Mouse (Mus musculus) erythroblast, embryonic 14.5 days (primary cell): ENCODE results near the gene Gm11020.

Experiments used
- GATA1 ChIP-seq: IDR thresholded peaks from 2 replicates; pipeline ENCODE4 v1.6.1; 2012; ENCODE audit warnings: low read length, inconsistent platforms, mixed read lengths
- TAL1 ChIP-seq: IDR thresholded peaks from 3 replicates; pipeline ENCODE4 v1.6.1; 2012; ENCODE audit warnings: low read length, inconsistent platforms, mixed read lengths

- TF ChIP-seq GATA1 (no peak), TAL1 (no peak)
These were observed 27.0 kb upstream of the Gm11020 start for GRCm38 (mm10) chr8:104294396-104294795.
